Mouse (Mus musculus) lung, postnatal 36 days (tissue): Measurements from ENCODE around the gene Fbrs.
"Not testable (repeated sequence)": the region's sequence is repeated elsewhere in the genome, so short reads cannot be mapped to it uniquely, and the experiment has no call there.

Experiments
- DNase-seq: peaks from one replicate; pipeline ENCODE4 v3.0.0; 2022; ENCODE audit warnings: mixed read lengths

Fbrs gene

DNA sequence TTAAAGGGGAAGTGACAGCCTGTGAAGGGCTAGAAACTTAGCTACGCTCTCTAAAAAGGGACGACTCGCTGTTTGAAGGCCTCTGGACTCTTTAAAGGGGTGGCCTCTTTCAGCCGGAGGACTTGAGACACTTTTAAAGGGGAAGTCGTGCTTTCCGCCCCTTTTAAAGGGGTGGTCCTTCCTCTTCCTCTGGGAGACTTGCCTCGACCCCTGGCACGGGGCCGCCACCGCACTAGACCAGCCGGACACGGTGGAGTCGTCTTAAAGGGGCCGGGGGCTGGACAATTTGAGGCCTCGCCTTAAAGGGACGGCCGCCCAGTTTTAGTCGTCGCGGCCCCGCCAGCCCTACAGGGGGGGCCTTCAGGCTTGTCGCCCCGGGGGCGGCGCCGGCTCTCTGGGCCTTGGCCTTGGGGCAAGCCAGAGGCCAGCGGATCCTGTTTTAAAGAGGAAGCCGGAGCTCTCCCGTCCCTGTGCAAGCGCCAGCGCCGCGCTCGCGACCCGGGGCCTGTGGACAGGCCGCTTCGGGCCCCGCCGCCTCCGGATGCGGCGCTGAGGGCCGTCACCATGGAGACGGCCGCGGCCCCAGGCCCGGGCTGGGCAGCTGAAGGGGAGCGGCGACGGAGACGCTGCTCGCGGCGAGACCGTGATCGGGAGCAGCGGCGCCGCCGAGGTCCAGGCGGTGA is at the start of gene Fbrs:
Gene Fbrs (plus strand): TSS at position 565 of the 683 bp plus-strand sequence.
- DNase-seq: peak; percentile 99

DNA sequence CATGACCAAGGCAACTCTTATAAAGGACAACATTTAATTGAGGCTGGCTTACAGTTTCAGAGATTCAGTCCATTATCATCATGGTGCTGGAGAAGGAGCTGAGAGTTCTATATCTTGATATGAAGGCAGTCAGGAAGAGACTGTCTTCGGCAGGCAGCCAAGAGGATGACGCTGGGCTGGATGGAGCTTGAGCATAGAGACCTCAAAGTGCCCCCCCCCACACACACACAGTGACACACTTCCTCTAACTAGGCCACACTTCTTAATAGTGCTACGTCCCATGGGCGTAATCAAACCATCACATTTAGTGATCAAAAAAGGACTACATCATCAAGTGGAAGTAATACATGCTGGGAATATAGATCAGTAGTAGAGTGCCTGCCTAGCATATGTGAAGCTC is 43.8 kb upstream of the Fbrs start:
- DNase-seq: no peak

DNA sequence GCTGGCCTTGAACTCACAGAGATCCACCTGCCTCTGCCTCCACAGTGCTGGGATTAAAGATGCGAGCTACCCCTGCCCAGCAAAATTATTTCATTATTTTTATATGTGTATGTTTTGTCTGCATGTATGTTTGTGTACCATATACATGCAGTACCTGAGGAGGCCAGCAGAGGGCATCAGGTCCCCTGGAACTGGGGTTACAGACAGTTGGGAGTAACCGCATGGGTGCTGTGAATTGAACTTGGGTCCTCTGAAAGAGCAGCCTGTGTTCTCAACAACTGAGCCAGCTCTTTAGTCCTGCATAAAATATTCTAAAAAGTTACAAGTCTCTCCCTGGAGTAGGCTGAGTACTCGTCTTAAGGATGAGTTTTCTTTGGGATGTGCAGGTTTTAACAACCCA is 41.3 kb upstream of the Fbrs start:
- DNase-seq: peak; percentile 16

DNA sequence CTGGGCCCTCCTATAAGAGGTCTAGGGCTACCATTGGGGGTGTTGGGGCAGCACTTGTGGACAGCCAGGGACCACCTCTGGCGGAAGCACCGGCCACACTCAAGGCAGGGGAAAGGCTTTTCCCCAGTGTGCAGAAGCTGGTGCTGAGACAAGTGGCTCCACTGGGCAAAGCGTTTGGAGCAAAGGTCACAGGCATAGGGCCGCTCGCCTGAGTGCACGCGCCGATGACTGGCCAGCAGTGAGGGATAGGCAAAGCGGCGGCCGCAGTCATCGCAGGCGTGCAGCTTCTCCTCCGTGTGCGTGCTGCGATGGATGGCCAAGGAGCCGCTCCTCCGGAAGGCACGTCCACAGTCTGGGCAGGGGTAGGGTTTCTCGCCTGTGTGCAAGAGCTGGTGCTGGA is 35.0 kb upstream of the Fbrs start:
- no peak for DNase-seq

DNA sequence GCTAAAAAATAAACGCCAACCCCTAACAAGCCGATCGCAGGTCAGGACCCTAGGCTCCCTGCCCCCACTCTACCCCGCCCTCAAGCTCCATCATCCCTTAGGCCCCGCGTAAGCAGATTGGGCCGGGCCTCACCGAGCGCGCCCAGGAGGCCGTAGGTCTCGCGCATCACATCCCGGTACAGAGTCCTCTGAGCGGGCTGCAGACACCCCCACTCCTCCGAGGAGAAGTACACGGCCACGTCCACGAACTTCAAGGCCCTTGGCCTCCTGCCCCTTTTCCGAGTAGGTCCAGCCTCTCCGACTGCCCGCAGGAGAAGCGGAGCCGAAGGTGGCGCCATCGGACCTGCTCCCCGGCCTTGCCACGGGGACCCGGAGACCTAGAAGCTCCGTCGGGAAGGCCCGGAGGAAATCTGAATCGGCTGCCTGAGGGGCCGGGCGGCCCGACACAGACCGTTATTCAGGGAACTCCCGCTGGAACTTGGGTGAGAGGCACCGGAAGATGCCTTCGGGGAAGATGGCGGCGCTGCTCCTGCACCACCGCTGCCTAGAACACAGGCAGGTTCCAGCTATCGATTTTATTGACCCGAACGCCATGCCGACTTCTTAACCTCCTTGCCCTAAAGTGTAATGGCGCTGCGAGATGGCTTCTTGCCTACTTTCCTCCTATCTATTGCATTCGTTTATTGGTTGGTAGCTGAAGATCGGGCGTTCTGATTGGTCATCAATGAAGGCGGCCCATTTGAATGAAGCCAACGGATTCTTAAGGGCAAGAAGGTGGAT is 30.3 kb upstream of the Fbrs start, which contains the start of gene Zfp689:
Gene Zfp689 (minus strand): TSS at position 638 of the 780 bp plus-strand sequence.
- peak; percentile 99 for DNase-seq

DNA sequence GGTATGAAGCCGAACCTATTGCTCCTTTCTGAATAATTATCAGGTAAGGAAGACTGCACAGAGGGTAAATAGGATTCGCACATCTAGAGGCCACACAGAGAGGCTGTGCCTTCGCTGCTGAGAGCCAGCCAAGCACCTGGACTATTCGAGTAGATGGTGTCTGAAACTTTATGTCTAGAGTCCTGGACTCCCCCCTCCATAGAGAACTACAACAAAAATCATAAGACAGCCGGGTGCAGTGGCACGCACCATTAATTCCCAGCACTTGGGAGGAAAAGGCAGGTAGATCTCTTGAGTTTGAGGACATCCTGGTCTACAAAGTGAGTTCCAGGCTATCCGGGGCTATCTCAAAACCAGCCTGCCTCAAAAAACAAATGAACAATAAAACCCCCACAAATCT is 29.0 kb upstream of the Fbrs start:
- no peak for DNase-seq

DNA sequence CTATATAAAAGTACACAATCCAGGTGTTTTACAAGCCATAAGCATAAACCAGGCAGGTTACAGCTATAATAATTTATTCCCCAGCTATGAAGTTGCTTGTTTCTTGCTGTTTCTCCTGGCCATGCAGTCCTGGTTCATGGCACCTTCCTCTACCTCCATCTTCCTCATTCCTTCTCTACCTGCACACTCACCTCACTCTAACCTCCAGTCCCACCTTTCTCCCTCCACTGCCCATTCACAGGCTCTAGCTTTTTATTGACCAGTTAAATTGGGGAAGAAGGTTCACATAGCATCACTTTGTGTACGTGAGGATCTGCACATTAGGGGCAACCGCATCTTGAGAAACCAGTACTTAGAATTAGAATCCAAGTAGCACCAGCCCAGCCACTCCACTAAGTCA is 25.9 kb upstream of the Fbrs start:
- DNase-seq: no peak

DNA sequence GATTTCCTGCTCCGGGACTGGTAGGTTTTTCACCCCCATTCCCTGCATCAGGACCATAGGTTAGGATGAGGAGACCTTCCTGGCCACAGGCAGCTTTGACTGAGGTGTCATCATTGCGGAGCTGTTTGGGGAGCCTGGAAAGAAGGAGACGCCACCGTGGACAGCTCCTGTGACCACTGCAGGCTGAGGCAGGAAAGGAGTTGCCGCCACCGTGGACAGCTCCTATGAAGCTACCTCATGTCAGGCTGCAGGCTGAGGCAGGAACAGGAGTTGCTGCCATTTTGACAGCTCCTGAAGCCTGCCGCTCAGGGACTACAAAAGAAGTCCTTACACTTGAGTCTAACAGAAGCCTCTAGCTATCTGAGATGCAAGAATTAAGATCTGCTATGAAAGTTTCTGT is 24.1 kb upstream of the Fbrs start:
- DNase-seq: no peak

DNA sequence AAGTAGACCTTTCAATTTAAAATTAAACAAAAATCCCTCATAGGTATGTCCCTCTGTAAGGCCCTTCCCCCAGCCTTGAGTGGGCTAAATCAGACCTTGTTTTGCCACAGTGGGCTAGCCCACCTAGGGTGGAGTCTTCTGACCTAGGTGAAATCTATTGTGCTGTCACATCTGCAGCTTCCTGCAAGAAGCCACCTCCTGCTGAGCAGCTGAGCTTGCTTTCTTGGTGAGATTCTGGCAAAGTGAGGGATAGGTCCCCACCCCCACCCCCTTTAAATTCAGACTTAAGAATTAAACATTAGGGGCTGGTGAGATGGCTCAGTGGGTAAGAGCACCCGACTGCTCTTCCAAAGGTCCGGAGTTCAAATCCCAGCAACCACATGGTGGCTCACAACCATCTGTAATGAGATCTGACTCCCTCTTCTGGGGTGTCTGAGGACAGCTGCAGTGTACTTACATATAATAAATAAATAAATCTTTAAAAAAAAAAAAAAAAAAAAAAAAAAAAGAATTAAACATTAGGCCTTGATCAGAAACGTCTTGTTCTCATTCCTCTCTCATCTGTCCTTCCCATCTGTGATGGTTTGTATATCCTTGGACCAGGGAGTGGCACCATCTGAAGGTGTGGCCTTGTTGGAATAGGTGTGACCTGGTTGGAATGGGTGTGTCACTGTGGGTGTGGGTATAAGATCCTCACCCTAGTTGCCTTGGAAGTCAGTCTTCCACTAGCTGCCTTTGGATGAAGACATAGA is 20.5 kb upstream of the Fbrs start:
- not testable (repeated sequence) for DNase-seq

DNA sequence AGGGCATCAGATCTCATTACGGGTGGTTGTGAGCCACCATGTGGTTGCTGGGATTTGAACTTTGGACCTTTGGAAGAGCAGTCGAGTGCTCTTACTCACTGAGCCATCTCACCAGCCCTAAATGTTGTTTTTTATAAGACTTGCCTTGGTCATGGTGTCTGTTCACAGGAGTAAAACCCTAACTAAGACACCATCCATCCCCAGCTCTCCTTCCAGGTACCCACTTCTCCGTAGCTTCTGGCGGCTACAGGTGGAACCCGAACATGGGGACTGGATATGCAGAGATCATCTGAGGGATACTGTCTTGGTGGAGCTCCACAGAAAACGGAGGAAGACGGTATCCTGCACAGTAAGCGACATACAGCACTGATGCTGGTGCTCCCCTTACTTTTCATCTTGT is 19.7 kb upstream of the Fbrs start, which contains the start of gene Prr14:
Gene Prr14 (plus strand): TSS at position 301 of the 400 bp plus-strand sequence.
- DNase-seq: not testable (repeated sequence)

DNA sequence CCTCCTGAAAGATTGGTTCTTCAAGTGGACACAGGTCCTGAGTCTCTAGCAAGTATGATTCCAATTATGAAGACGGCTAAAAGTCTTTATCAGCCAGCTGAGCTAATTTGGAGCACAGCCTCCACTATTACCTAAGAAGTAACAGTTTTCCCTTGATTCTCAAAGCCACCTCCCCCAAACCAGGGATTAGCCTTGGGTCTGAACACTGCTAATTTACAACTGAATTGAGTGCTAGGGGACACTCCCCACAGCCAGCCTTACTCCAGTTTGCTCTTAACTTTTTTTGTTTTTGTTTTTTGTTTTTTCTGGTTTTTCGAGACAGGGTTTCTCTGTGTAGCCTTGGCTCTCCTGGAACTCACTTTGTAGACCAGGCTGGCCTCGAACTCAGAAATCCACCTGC is 13.8 kb upstream of the Fbrs start:
- DNase-seq: no peak

DNA sequence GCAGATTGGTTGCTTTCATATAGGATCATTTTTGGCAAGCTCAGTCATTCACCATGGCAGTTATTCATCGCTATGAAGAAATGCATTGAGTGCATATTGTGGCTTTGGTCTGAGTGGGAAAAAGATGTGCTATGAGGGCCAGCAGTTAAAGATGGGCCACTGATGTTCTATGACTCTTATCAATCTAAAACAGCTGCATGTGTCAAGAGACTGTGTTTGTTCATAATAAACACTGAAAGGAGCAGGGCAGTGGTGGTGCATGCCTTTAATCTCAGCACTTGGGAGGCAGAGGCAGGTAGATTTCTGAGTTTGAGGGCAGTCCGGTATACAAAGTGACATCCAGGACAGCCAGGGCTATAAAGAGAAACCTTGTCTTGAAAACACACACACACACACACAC is 13.3 kb upstream of the Fbrs start:
- not testable (repeated sequence) for DNase-seq

DNA sequence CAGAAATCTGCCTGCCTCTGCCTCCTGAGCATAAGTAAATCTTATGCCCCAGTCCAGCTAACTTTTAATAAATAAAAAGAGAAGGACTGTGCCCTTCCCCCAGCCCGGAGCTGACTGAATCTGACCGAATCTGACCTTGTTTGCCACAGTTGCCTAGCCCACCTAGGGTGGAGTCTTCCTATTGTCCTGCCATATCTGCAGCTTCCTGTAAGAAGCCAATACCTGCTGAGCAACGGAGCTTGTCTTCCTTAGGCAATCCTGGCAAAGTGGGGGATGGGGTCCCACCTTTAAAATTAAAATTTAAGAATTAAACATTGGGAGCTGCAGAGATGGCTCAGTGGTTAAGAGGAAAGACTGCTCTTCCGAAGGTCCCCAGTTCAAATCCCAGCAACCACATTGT is 12.4 kb upstream of the Fbrs start:
- no peak for DNase-seq

DNA sequence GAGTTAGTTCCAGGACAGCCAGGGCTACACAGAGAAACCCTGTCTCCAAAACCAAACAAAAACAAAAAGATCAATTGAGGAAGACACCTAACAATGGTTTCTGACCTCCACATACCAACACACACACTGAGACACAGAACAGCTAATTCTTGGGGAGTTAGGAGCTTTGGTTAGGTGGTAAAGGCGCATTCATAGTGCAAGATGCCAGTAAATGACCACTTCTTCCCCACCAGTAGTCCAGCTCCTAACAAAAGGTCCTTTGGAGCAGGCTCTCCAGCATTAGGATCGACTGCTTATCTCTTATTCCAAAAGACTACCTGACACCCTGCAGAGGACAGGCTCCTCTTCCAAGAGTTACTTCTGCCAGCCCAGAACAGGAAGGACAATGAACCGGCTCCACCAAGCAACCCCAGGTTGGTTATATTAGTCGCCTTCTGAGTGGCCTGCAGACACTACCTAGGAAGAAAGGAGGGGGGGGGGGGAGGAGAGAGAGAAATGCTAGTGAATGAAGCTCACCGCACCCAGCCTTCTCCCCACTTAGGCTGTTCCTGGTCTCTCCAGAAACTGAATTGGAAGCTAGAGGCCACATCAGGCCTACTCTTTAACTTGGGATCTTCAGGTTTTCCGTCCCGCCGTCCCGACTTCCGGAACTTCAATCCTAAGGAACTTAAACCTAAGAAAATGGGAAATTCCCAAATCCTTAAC is 8.8 kb upstream of the Fbrs start:
- DNase-seq: peak; percentile 42

DNA sequence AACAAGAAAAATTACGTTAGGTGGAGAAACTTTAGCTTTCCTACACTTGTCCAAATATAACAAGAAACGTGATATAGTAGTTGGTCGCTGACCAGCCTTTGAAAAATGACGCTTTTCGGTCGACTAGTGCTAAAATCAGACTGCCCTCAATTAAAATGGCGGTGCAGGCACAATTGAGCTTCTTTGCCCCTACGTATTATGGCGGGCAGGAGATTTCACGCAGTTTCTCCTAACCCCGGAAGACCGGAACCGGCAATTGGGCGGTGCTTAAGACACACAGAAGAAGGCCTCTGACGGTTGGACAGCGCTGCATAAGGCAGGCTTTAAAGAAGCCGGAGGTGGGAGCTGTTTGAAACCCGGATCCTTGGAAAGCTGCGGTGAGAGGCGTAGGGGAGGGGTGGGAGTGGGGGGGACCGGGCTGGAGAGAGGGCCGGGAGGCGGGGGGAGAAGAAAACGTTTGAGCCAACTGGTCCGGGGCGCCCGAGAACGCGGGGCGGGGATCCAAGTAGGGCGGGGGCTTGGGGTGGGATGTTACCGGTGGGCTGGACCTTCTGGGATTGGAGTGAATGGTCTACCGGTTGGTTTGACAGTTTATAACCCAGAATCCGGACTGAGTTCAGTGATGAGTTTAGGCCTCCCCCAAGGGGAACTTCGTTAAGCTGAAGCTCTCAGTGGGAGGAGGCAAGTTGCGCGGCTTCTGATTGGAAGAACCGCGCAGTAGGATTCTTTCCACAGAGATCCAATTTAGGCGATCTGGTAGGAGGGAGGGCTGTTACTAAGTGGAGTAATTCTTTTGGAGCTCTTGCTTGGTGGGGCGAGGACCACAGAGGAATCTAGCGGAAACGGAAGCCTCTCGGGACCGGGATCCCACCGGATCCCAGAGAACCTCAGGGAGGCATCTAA is 8.0 kb upstream of the Fbrs start:
- peak; percentile 97 for DNase-seq

DNA sequence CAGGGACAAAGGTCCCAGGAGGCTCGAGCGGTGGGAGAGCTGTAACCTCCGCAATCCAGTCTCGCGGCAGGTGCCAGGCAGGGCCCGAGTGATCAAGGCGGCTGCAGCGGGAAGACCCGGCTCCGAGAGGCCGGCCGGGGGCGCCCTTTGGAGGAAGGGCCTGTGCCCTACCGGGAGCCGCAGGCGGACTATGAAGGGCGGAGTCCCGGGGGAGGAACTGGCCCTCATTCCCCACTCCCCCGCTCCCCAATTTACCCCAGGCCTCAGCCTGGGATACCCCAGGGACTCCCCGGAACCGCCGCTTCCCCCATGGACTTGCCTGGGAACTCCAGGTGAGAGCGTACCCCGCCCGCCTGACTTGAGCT is 7.4 kb upstream of the Fbrs start:
- no peak for DNase-seq

DNA sequence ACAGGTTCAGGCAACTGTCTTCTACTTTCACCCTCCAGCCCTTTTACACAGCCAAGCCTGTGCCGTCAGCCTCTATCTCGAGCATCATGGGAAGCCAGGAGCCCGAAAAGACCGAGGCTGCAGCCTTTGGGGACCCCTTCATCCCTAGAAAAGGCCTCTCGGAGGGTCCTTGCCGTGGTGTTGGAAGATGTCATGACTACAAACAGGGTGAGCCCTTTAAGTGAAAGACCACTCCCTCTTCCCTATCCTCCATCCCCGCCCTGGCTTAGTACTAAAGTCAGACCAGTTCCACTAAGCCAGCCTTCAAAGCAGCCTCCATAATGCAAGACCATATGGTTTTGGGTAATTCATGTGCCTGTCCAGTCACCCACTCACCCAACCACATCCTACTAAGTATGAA is 6.9 kb upstream of the Fbrs start:
- DNase-seq: no peak

DNA sequence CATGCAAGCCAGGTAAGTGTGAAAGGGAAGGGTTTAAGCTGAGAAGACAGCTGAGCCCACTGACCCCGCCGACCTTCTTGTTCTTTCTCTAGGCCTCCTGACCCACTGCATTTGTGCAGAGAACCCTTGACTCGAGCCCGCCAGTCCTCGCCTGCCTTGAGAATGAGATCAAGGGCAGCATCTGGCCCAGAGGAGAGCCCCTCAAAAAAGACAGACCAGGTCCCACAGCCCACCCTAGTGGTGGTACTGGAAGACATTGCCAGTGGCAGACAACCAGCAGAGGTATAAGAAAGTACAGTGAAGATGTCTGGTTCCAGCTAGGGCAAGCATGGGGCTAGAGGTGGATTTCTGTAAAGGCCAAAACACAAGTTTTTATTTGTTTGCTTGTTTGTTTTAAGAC is 5.3 kb upstream of the Fbrs start:
- no peak for DNase-seq

DNA sequence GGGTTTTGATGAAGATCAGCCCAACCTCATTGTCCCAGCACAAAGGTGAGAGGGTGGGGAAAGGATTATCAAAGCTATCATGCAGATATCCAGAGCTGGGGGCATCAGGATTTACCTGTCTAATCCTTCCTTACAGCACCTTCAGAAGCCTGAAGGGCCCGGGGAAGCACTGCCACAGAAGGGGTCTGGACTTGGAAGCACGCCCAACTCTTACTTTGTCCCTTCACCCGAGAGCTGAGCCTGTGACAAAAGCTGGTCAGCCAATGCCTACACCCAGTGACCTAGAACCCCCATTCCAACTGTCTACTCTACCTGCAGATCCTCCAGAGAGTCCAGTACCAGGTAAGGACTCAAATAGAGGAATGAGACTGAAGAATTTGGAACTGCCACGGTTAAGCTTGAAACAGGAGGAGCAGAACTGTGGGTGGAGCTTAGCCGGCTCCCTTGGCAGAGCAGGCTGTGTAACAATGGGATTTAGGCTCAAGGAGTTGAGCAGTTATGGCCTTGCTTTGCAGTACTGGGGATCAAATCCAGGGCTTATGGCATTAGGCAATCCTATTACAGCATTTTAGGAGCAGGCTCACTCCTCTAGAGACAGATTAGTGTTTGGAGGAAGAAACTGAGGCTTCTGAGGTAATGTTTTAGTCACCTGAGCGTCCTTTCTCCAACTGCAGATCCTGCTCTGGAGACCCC is 4.5 kb upstream of the Fbrs start:
- no peak for DNase-seq

DNA sequence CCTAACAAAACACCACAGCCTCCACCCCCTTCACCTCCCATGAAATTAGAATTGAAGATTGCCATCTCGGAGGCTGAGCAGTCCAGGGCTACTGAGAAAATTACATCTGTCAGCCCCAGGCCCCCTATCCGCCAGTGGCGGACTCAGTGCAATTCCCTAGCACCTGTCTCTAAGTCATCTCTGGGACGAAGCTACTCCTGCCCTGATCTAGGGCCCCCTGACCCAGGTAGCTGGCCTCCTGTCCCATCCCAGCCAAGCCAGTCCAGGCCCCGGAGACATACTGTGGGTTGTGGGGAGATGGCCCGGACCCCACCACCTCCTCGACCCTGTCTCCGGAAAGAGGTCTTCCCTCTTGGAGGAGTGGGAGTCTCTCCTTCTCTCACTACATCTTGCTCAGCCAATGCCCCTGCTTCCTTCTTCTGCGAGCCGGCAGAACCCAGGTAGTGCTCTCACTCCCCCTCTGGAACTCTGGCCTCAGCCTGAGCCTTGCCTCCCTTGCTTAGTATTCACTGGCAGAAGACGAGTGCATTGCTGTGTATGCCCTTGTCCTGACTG is 3.7 kb upstream of the Fbrs start:
- DNase-seq: no peak

DNA sequence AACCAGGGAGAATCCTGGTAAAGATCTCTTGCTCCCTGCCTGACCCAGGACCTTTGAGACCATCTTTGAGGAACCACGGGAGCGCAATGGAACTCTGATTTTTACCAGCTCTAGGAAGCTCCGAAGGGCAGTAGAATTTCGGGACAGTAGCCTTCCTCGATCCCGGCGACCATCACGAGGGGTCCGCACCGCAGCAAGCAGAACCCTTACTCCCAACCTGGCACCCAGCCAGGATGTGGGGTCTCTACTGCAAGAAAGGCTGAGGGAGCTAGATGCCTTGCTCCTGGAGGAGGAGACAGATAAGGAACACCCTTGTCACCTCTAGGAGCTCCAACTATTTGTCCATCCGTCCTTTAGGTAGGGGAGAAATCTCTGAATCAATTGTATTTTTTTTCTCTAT is 2.7 kb upstream of the Fbrs start:
- no peak for DNase-seq
